Comparison of ENCODE assay signal across 33 mouse cellular contexts in genomic region chr2:114911845-114912500, GRCm38 (mm10).
DNase-seq lines count a peak whose midpoint lies in the region; ATAC-seq lines count a peak whose summit lies in the region.
"Had no signal": no experiment of that assay in that cellular context is flagged by ENCODE, and none has a peak within 500 bp of the region (broad histone marks: within the 10 kb centered on the region; RNA-seq: fewer than 3 reads in every experiment).

No protein-coding gene starts in this region.

- H3K27ac ChIP-seq in kidney, embryonic 14.5 days (ENCODE audit: low read depth, low read length): no peak overlapping the region
- no peak overlapping the region for H3K27ac ChIP-seq in midbrain, embryonic 14.5 days (replicated peaks; ENCODE audit: low read depth, low read length)
- H3K27ac ChIP-seq in midbrain, embryonic 13.5 days: no peak overlapping the region
- H3K27ac ChIP-seq: embryonic facial prominence, embryonic 12.5 days; heart, adult 2 months; hindbrain, embryonic 15.5 days; lung, embryonic 15.5 days; midbrain, embryonic 10.5 days; stomach, postnatal 0 days had no signal

- H3K27me3 ChIP-seq in kidney, embryonic 14.5 days (ENCODE audit: control insufficient read depth, insufficient read depth, low read length): no peaks in the 10 kb centered on the region
- H3K27me3 ChIP-seq in midbrain, embryonic 14.5 days (ENCODE audit: control insufficient read depth, insufficient read depth, low read length): no peaks in the 10 kb centered on the region
- H3K27me3 ChIP-seq in midbrain, embryonic 13.5 days: no peaks in the 10 kb centered on the region
- H3K27me3 ChIP-seq: embryonic facial prominence, embryonic 12.5 days; heart, embryonic 12.5 days; hindbrain, embryonic 15.5 days; lung, embryonic 15.5 days had no signal

- no peak overlapping the region for H3K4me3 ChIP-seq in kidney, embryonic 14.5 days (ENCODE audit: low read length)
- H3K4me3 ChIP-seq in midbrain, embryonic 14.5 days (replicated peaks; ENCODE audit: low read depth, low read length): no peak overlapping the region
- no peak overlapping the region for H3K4me3 ChIP-seq in midbrain, embryonic 13.5 days (replicated peaks)
- H3K4me3 ChIP-seq: embryonic facial prominence, embryonic 12.5 days; heart, adult 2 months; heart, embryonic 12.5 days; hindbrain, embryonic 15.5 days; lung, embryonic 15.5 days; midbrain, embryonic 10.5 days; myocyte had no signal

- H3K4me2 ChIP-seq in kidney, embryonic 14.5 days (replicated peaks; ENCODE audit: low read depth, low read length): no peak overlapping the region
- H3K4me2 ChIP-seq in midbrain, embryonic 14.5 days (ENCODE audit: low read length): no peak overlapping the region
- no peak overlapping the region for H3K4me2 ChIP-seq in midbrain, embryonic 13.5 days (replicated peaks)
- H3K4me2 ChIP-seq: embryonic facial prominence, embryonic 12.5 days; heart, embryonic 12.5 days; hindbrain, embryonic 15.5 days; liver, embryonic 11.5 days; lung, embryonic 15.5 days had no signal

- H3K36me3 ChIP-seq in kidney, embryonic 14.5 days (ENCODE audit: control insufficient read depth, insufficient read depth, low read length): no peaks in the 10 kb centered on the region
- no peaks in the 10 kb centered on the region for H3K36me3 ChIP-seq in midbrain, embryonic 14.5 days (ENCODE audit: control insufficient read depth, insufficient read depth, low read length)
- no peaks in the 10 kb centered on the region for H3K36me3 ChIP-seq in midbrain, embryonic 13.5 days
- H3K36me3 ChIP-seq: embryonic facial prominence, embryonic 12.5 days; heart, embryonic 12.5 days; hindbrain, embryonic 15.5 days; lung, embryonic 15.5 days; midbrain, embryonic 10.5 days had no signal

- no peaks in the 10 kb centered on the region for H3K9me3 ChIP-seq in kidney, embryonic 14.5 days (ENCODE audit: control insufficient read depth, low read length)
- H3K9me3 ChIP-seq in midbrain, embryonic 14.5 days (ENCODE audit: control insufficient read depth, low read length): no peaks in the 10 kb centered on the region
- no peaks in the 10 kb centered on the region for H3K9me3 ChIP-seq in midbrain, embryonic 13.5 days
- H3K9me3 ChIP-seq: embryonic facial prominence, embryonic 12.5 days; heart, embryonic 12.5 days; hindbrain, embryonic 15.5 days; lung, embryonic 15.5 days; midbrain, embryonic 10.5 days had no signal

- intact Hi-C loops in gastrocnemius, postnatal 36 days (cut with DNase I): no loop called here

- DNase-seq in kidney, postnatal 4 days: no peak
- peak; percentile 27 for DNase-seq in midbrain, embryonic 14.5 days
- DNase-seq in NIH3T3 (ENCODE audit: low read depth): peak; percentile 3
- DNase-seq in right cerebral cortex, postnatal 10 days (ENCODE audit: low spot score in 2 of 2): no peak
- DNase-seq in gastrocnemius, postnatal 36 days: no peak
- DNase-seq: adrenal gland, adult 2 months; adrenal gland, postnatal 36 days; cerebellum, adult 2 months; cerebellum, postnatal 14 days; gastrocnemius, postnatal 25 days; heart, adult 2 months; heart, postnatal 4 days; kidney, adult 18-20 months; kidney, postnatal 36 days; left cerebral cortex, postnatal 4 days; right cerebral cortex, adult 18-20 months; right cerebral cortex, postnatal 4 days; thymus, adult 18-20 months; thymus, postnatal 36 days had no signal

- H3K4me1 ChIP-seq in kidney, embryonic 14.5 days (ENCODE audit: control insufficient read depth, insufficient read depth, low read length): 0 out of 2 replicates have a peak, but pooled peaks cover 8% of the 10 kb centered on the region
- H3K4me1 ChIP-seq in midbrain, embryonic 14.5 days (ENCODE audit: control insufficient read depth, insufficient read depth, low read length): no peaks in the 10 kb centered on the region
- no peaks in the 10 kb centered on the region for H3K4me1 ChIP-seq in midbrain, embryonic 13.5 days (replicated peaks)
- H3K4me1 ChIP-seq: embryonic facial prominence, embryonic 12.5 days; heart, embryonic 12.5 days; hindbrain, embryonic 15.5 days; lung, embryonic 15.5 days; midbrain, embryonic 10.5 days had no signal

- H3K9ac ChIP-seq in kidney, embryonic 14.5 days (ENCODE audit: low read depth, low read length): no peak overlapping the region
- no peak overlapping the region for H3K9ac ChIP-seq in midbrain, embryonic 14.5 days (replicated peaks; ENCODE audit: low read length)
- H3K9ac ChIP-seq in midbrain, embryonic 13.5 days (replicated peaks): no peak overlapping the region
- H3K9ac ChIP-seq: embryonic facial prominence, embryonic 12.5 days; heart, embryonic 12.5 days; hindbrain, embryonic 15.5 days; lung, embryonic 15.5 days had no signal

- peak; percentile 84; the same call in 1 of the 2 replicates for ATAC-seq in kidney, embryonic 14.5 days (ENCODE audit: low FRiP score, low TSS enrichment)
- no peak; the same call in 1 of the 2 replicates for ATAC-seq in midbrain, embryonic 14.5 days (ENCODE audit: low FRiP score, low TSS enrichment)
- no peak for ATAC-seq in midbrain, embryonic 13.5 days
- ATAC-seq: activated CD4-positive, CD25-positive, alpha-beta regulatory T cell, adult 4 months; CD4-positive, CD25-positive, alpha-beta regulatory T cell, adult 4 months; forebrain, embryonic 14.5 days; inflammation-experienced regulatory T-cells, adult 6 months had no signal

- WGBS in kidney, embryonic 14.5 days: 22% methylated on average over 7 of the region's 7 CpGs
- WGBS in midbrain, embryonic 14.5 days: 65% methylated on average over 7 of the region's 7 CpGs
- WGBS in midbrain, embryonic 13.5 days: 69% methylated on average over 7 of the region's 7 CpGs

Comparison
In these comparisons a context has a peak if more than half of its experiments do, and no peak if none do; other contexts are left out.
1. DNase-seq: peak in midbrain, embryonic 14.5 days (single experiment) and NIH3T3 (single experiment); none in kidney, postnatal 4 days (0 of 2), right cerebral cortex, postnatal 10 days (0 of 2) and gastrocnemius, postnatal 36 days (0 of 2).